In genomic region chr19:8757471-8757998, GRCm38 (mm10) we compare ENCODE assay signal across 8 mouse cellular contexts. TPM values are rescaled to one million over a fixed set of nuclear protein-coding genes. Genes with fewer than 3 reads are reported as not detected.
A peak's percentile ranks its signal among the peaks of the same experiment; 100 is the strongest.
DNase-seq lines count a peak whose midpoint lies in the region; ATAC-seq lines count a peak whose summit lies in the region.

No protein-coding gene starts in this region.

- DNase-seq in heart, embryonic 10.5 days (ENCODE audit: low spot score), result no peak
- DNase-seq in heart, adult 9 months (ENCODE audit: low spot score in 2 of 2), result no peak
- peak; percentile 48 for DNase-seq in 416B (ENCODE audit: low read depth)
- no peak for DNase-seq in left cerebral cortex, adult 8-10 months (ENCODE audit: low spot score in 2 of 2)
- DNase-seq in cerebellum, postnatal 14 days, result no peak
- DNase-seq in frontal cortex, postnatal 14 days (ENCODE audit: low spot score in 2 of 2), result no peak

- H3K4me3 ChIP-seq in heart, embryonic 10.5 days, result peak overlapping the region; percentile 80
- peak overlapping the region; percentile 93 for H3K4me3 ChIP-seq in limb, embryonic 15.5 days

- H3K4me2 ChIP-seq in limb, embryonic 15.5 days, result peak overlapping the region; percentile 54

- H3K36me3 ChIP-seq in heart, embryonic 10.5 days, result peaks cover 41% of the 10 kb centered on the region
- H3K36me3 ChIP-seq in limb, embryonic 15.5 days, result peaks cover 32% of the 10 kb centered on the region

- H3K27ac ChIP-seq in heart, embryonic 10.5 days, result peak overlapping the region; percentile 95
- H3K27ac ChIP-seq in limb, embryonic 15.5 days, result peak overlapping the region; percentile 90

- peak overlapping the region; percentile 88 for H3K9ac ChIP-seq in limb, embryonic 15.5 days

- H3K9me3 ChIP-seq in heart, embryonic 10.5 days, result no peaks in the 10 kb centered on the region
- H3K9me3 ChIP-seq in limb, embryonic 15.5 days, result no peaks in the 10 kb centered on the region

- ATAC-seq in erythroblast, adult 5-6 weeks (replicated peaks; ENCODE audit: low FRiP score, poor library complexity, severe bottlenecking), result peak; percentile 23; the same call in 1 of the 2 replicates
- ATAC-seq in limb, embryonic 15.5 days (ENCODE audit: insufficient number of reproducible peaks, low FRiP score, low TSS enrichment, low read depth), result no peak

- 6% methylated on average over 14 of the region's 14 CpGs for WGBS in heart, embryonic 10.5 days
- 3% methylated on average over 14 of the region's 14 CpGs for WGBS in limb, embryonic 15.5 days

- no peaks in the 10 kb centered on the region for H3K27me3 ChIP-seq in heart, embryonic 10.5 days (ENCODE audit: insufficient read depth, poor library complexity, severe bottlenecking)
- H3K27me3 ChIP-seq in limb, embryonic 15.5 days, result no peaks in the 10 kb centered on the region

- peaks cover 19% of the 10 kb centered on the region for H3K4me1 ChIP-seq in heart, embryonic 10.5 days
- peaks cover 19% of the 10 kb centered on the region for H3K4me1 ChIP-seq in limb, embryonic 15.5 days

RNA-seq across cellular contexts. Expression of gene Nxf1, which starts 0.7 kb away (rescaled TPM):
- polyA plus RNA-seq in heart, embryonic 10.5 days (2016; fragmentation: Nextera tagmentation; extraction: Ambion mirVana), result 156 and 193 TPM in 2 replicates
- 135 and 146 TPM in 2 replicates for total RNA-seq in erythroblast, adult 5-6 weeks (2015; ENCODE audit: low replicate concordance)
- 35.0 and 81.7 TPM in 2 replicates for total RNA-seq in erythroblast, adult 5-6 weeks (2017; ENCODE audit: low replicate concordance)
- 171 and 188 TPM in 2 replicates for polyA plus RNA-seq in limb, embryonic 15.5 days (2015; fragmentation: Nextera tagmentation; extraction: Ambion mirVana)
- 10 to 100 TPM; 77.1 to 88.0 (median 80.2) TPM for total RNA-seq in left cerebral cortex, adult 8-10 months (2022)

RNA-seq across cellular contexts. Expression of gene Tmem223, which starts 13.3 kb away (rescaled TPM):
- 134 and 136 TPM in 2 replicates for polyA plus RNA-seq in heart, embryonic 10.5 days (2016; fragmentation: Nextera tagmentation; extraction: Ambion mirVana)
- total RNA-seq in erythroblast, adult 5-6 weeks (2015; ENCODE audit: low replicate concordance), result 9.4 and 11.0 TPM in 2 replicates
- total RNA-seq in erythroblast, adult 5-6 weeks (2017; ENCODE audit: low replicate concordance), result 3.1 and 6.8 TPM in 2 replicates
- polyA plus RNA-seq in limb, embryonic 15.5 days (2015; fragmentation: Nextera tagmentation; extraction: Ambion mirVana), result 141 and 155 TPM in 2 replicates
- total RNA-seq in left cerebral cortex, adult 8-10 months (2022), result 10 to 100 TPM; 58.9 to 78.6 (median 67.2) TPM

RNA-seq across cellular contexts. Expression of gene Stx5a, which starts 16.3 kb away (rescaled TPM):
- 83.1 and 91.1 TPM in 2 replicates for polyA plus RNA-seq in heart, embryonic 10.5 days (2016; fragmentation: Nextera tagmentation; extraction: Ambion mirVana)
- 105 and 119 TPM in 2 replicates for total RNA-seq in erythroblast, adult 5-6 weeks (2015; ENCODE audit: low replicate concordance)
- total RNA-seq in erythroblast, adult 5-6 weeks (2017; ENCODE audit: low replicate concordance), result 161 and 226 TPM in 2 replicates
- 185 and 189 TPM in 2 replicates for polyA plus RNA-seq in limb, embryonic 15.5 days (2015; fragmentation: Nextera tagmentation; extraction: Ambion mirVana)
- total RNA-seq in left cerebral cortex, adult 8-10 months (2022), result 10 to 100 TPM; 59.6 to 66.4 (median 65.6) TPM

RNA-seq across cellular contexts. Expression of gene Tmem179b, which starts 16.7 kb away (rescaled TPM):
- 57.4 and 60.0 TPM in 2 replicates for polyA plus RNA-seq in heart, embryonic 10.5 days (2016; fragmentation: Nextera tagmentation; extraction: Ambion mirVana)
- total RNA-seq in erythroblast, adult 5-6 weeks (2015; ENCODE audit: low replicate concordance), result 55.1 and 59.6 TPM in 2 replicates
- total RNA-seq in erythroblast, adult 5-6 weeks (2017; ENCODE audit: low replicate concordance), result 24.3 and 37.4 TPM in 2 replicates
- polyA plus RNA-seq in limb, embryonic 15.5 days (2015; fragmentation: Nextera tagmentation; extraction: Ambion mirVana), result 78.4 and 81.7 TPM in 2 replicates
- total RNA-seq in left cerebral cortex, adult 8-10 months (2022), result 10 to 100 TPM; 11.3 to 14.6 (median 12.4) TPM

RNA-seq across cellular contexts. Expression of gene 1700092M07Rik, which starts 17.0 kb away (rescaled TPM):
- 1.6 and 2.1 TPM in 2 replicates for polyA plus RNA-seq in heart, embryonic 10.5 days (2016; fragmentation: Nextera tagmentation; extraction: Ambion mirVana)
- not detected in 2 replicates for total RNA-seq in erythroblast, adult 5-6 weeks (2015; ENCODE audit: low replicate concordance)
- not detected in 2 replicates for total RNA-seq in erythroblast, adult 5-6 weeks (2017; ENCODE audit: low replicate concordance)
- polyA plus RNA-seq in limb, embryonic 15.5 days (2015; fragmentation: Nextera tagmentation; extraction: Ambion mirVana), result 1.7 and 2.3 TPM in 2 replicates
- total RNA-seq in left cerebral cortex, adult 8-10 months (2022), result 1 to 10 TPM in 2 of 4 experiments, not detected in 2; 1.4 to 2.0 TPM

Comparison
In these comparisons a context has a peak if more than half of its experiments do, and no peak if none do; other contexts are left out.
1. RNA of gene Tmem223, which starts 13.3 kb away (total RNA-seq): 58.9 to 78.6 TPM in left cerebral cortex, adult 8-10 months; 3.1 to 11.0 TPM in erythroblast, adult 5-6 weeks; every median in the first group is over 4 times any median in the second.